Comparison of ENCODE assay signal across 9 mouse cellular contexts in the genomic region with DNA sequence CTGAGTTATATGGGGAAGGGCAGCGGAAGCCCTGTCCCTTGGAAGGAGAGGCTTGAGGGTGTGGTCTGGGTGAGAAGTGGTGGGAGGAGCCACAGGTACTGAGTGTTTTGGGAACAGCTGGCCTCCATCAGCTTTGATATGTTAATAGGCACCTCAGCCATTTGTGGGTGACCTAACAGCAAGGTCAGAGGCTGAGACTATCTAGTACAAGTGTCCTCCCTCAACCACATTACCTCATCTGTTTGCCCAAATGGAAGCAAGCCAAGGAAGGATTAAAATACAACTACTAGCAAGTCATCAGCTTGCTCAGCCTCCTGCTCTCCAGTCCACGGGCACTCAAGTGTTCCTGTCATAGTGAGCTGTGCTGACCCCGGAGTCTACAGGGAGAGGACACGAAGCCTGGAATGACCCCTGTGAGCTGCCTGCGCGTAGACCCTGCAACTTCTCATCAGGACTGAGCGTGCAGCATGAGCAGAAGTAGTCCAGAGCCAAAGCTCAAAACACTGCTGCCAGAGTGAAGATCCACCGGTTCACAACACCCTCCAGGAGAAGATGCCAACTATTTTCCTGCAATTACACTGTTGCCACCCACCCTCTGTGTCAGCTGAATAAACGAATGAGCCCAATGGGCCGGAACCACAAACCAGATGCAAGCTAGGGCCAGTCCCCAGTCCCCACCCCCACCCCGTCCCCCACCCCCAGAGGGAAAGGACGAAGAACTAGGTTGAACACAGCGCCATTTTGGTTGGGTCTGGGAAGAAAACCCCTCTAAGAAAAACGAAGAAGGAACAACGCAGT.
DNase-seq lines count a peak whose midpoint lies in the region; ATAC-seq and TF ChIP-seq lines count a peak whose summit lies in the region.
"Had no signal": no experiment of that assay in that cellular context is flagged by ENCODE, and none has a peak within 500 bp of the region (broad histone marks: within the 10 kb centered on the region; RNA-seq: fewer than 3 reads in every experiment).

No protein-coding gene starts in this region.

- H3K4me2 ChIP-seq in hindbrain, postnatal 0 days (ENCODE audit: low read depth, low read length), result no peak overlapping the region
- H3K4me2 ChIP-seq in lung, embryonic 16.5 days (ENCODE audit: low read depth, low read length), result no peak overlapping the region
- no peak overlapping the region for H3K4me2 ChIP-seq in forebrain, embryonic 14.5 days (ENCODE audit: low read length)
- H3K4me2 ChIP-seq in forebrain, embryonic 12.5 days, result no peak overlapping the region
- no peak overlapping the region for H3K4me2 ChIP-seq in midbrain, postnatal 0 days (ENCODE audit: low read depth, low read length, poor library complexity, severe bottlenecking)
- H3K4me2 ChIP-seq: limb, embryonic 15.5 days had no signal

- H3K9me3 ChIP-seq in hindbrain, postnatal 0 days (ENCODE audit: low read length), result no peaks in the 10 kb centered on the region
- H3K9me3 ChIP-seq in lung, embryonic 16.5 days (ENCODE audit: control insufficient read depth, low read length), result no peaks in the 10 kb centered on the region
- H3K9me3 ChIP-seq in forebrain, embryonic 14.5 days (replicated peaks; ENCODE audit: control insufficient read depth, low read length), result no peaks in the 10 kb centered on the region
- no peaks in the 10 kb centered on the region for H3K9me3 ChIP-seq in forebrain, embryonic 12.5 days
- no peaks in the 10 kb centered on the region for H3K9me3 ChIP-seq in midbrain, postnatal 0 days (ENCODE audit: low read length)
- H3K9me3 ChIP-seq: limb, embryonic 15.5 days had no signal

- WGBS in hindbrain, postnatal 0 days, result 61% methylated on average over 15 of the region's 15 CpGs
- 59% methylated on average over 15 of the region's 15 CpGs for WGBS in lung, embryonic 16.5 days
- 83% methylated on average over 15 of the region's 15 CpGs for WGBS in forebrain, embryonic 14.5 days
- WGBS in forebrain, embryonic 12.5 days, result 89% methylated on average over 15 of the region's 15 CpGs
- 87% methylated on average over 15 of the region's 15 CpGs for WGBS in midbrain, postnatal 0 days

- no peak overlapping the region for H3K27ac ChIP-seq in hindbrain, postnatal 0 days
- no peak overlapping the region for H3K27ac ChIP-seq in lung, embryonic 16.5 days (ENCODE audit: low read length)
- no peak overlapping the region for H3K27ac ChIP-seq in forebrain, embryonic 14.5 days (ENCODE audit: low read depth, low read length)
- H3K27ac ChIP-seq in forebrain, embryonic 12.5 days, result no peak overlapping the region
- H3K27ac ChIP-seq in midbrain, postnatal 0 days (ENCODE audit: low read depth, low read length), result no peak overlapping the region
- H3K27ac ChIP-seq: limb, embryonic 15.5 days had no signal

- H3K36me3 ChIP-seq in hindbrain, postnatal 0 days (ENCODE audit: insufficient read depth, low read length), result no peaks in the 10 kb centered on the region
- H3K36me3 ChIP-seq in lung, embryonic 16.5 days (ENCODE audit: control insufficient read depth, insufficient read depth, low read length), result no peaks in the 10 kb centered on the region
- no peaks in the 10 kb centered on the region for H3K36me3 ChIP-seq in forebrain, embryonic 14.5 days (ENCODE audit: control insufficient read depth, insufficient read depth, low read length)
- no peaks in the 10 kb centered on the region for H3K36me3 ChIP-seq in forebrain, embryonic 12.5 days (replicated peaks)
- H3K36me3 ChIP-seq in midbrain, postnatal 0 days (ENCODE audit: insufficient read depth, low read length), result no peaks in the 10 kb centered on the region
- H3K36me3 ChIP-seq: limb, embryonic 15.5 days had no signal

- H3K4me1 ChIP-seq in hindbrain, postnatal 0 days (ENCODE audit: insufficient read depth, low read length), result no peaks in the 10 kb centered on the region
- peaks cover 4% of the 10 kb centered on the region; the same call in 1 of the 2 replicates for H3K4me1 ChIP-seq in lung, embryonic 16.5 days (replicated peaks; ENCODE audit: control insufficient read depth, insufficient read depth, low read length)
- no peaks in the 10 kb centered on the region for H3K4me1 ChIP-seq in forebrain, embryonic 14.5 days (ENCODE audit: control insufficient read depth, insufficient read depth, low read length)
- peaks cover 7% of the 10 kb centered on the region; the same call in 1 of the 2 replicates for H3K4me1 ChIP-seq in forebrain, embryonic 12.5 days
- H3K4me1 ChIP-seq in midbrain, postnatal 0 days (ENCODE audit: insufficient read depth, low read length), result no peaks in the 10 kb centered on the region
- H3K4me1 ChIP-seq: limb, embryonic 15.5 days had no signal

- peak; percentile 54 for DNase-seq in gastrocnemius, adult 18-20 months (ENCODE audit: low spot score)
- DNase-seq in gastrocnemius, postnatal 4 days (ENCODE audit: low spot score in 2 of 2), result no peak
- peak; percentile 50 for DNase-seq in gastrocnemius, postnatal 25 days
- peak; percentile 19 for DNase-seq in hindbrain, postnatal 0 days (ENCODE audit: low spot score)
- no peak for DNase-seq in forebrain, embryonic 14.5 days (ENCODE audit: low spot score)
- no peak for DNase-seq in midbrain, postnatal 0 days (ENCODE audit: low spot score)

- no peak for TF ChIP-seq CTCF in hindbrain, postnatal 0 days (IDR thresholded peaks at IDR 0.05; ENCODE audit: low read depth)
- no peak for TF ChIP-seq CTCF in midbrain, postnatal 0 days (IDR thresholded peaks at IDR 0.05)

- no peak overlapping the region for H3K4me3 ChIP-seq in hindbrain, postnatal 0 days (ENCODE audit: low read length)
- no peak overlapping the region for H3K4me3 ChIP-seq in lung, embryonic 16.5 days (ENCODE audit: low read length)
- no peak overlapping the region for H3K4me3 ChIP-seq in forebrain, embryonic 14.5 days (ENCODE audit: low read depth, low read length)
- H3K4me3 ChIP-seq in forebrain, embryonic 12.5 days (replicated peaks), result no peak overlapping the region
- H3K4me3 ChIP-seq in midbrain, postnatal 0 days (ENCODE audit: low read depth, low read length), result no peak overlapping the region
- H3K4me3 ChIP-seq: limb, embryonic 15.5 days had no signal

- H3K27me3 ChIP-seq in hindbrain, postnatal 0 days (ENCODE audit: insufficient read depth, low read length), result no peaks in the 10 kb centered on the region
- H3K27me3 ChIP-seq in lung, embryonic 16.5 days (ENCODE audit: control insufficient read depth, insufficient read depth, low read depth, low read length), result no peaks in the 10 kb centered on the region
- H3K27me3 ChIP-seq in forebrain, embryonic 14.5 days (replicated peaks; ENCODE audit: control insufficient read depth, insufficient read depth, low read length), result no peaks in the 10 kb centered on the region
- H3K27me3 ChIP-seq in forebrain, embryonic 12.5 days, result no peaks in the 10 kb centered on the region
- H3K27me3 ChIP-seq in midbrain, postnatal 0 days (ENCODE audit: insufficient read depth, low read length), result no peaks in the 10 kb centered on the region
- H3K27me3 ChIP-seq: limb, embryonic 15.5 days had no signal

- 0 out of 2 replicates have a peak, but pooled peaks have one; percentile 38 for ATAC-seq in hindbrain, postnatal 0 days
- peak; percentile 68 for ATAC-seq in lung, embryonic 16.5 days (ENCODE audit: low read depth)
- ATAC-seq in forebrain, embryonic 14.5 days, result no peak
- no peak for ATAC-seq in forebrain, embryonic 12.5 days (ENCODE audit: low FRiP score)
- no peak for ATAC-seq in midbrain, postnatal 0 days (ENCODE audit: low FRiP score)

- H3K9ac ChIP-seq in hindbrain, postnatal 0 days (replicated peaks; ENCODE audit: low read length), result no peak overlapping the region
- H3K9ac ChIP-seq in lung, embryonic 16.5 days (ENCODE audit: low read length), result no peak overlapping the region
- H3K9ac ChIP-seq in forebrain, embryonic 14.5 days (ENCODE audit: low read length), result no peak overlapping the region
- H3K9ac ChIP-seq in forebrain, embryonic 12.5 days, result no peak overlapping the region
- H3K9ac ChIP-seq in midbrain, postnatal 0 days (replicated peaks; ENCODE audit: low read length, poor library complexity, severe bottlenecking), result no peak overlapping the region
- H3K9ac ChIP-seq: limb, embryonic 15.5 days had no signal

Comparison
In these comparisons a context has a peak if more than half of its experiments do, and no peak if none do; other contexts are left out.
1. DNase-seq: peak in gastrocnemius, adult 18-20 months (single experiment), gastrocnemius, postnatal 25 days (single experiment) and hindbrain, postnatal 0 days (single experiment); none in gastrocnemius, postnatal 4 days (0 of 2), forebrain, embryonic 14.5 days (single experiment) and midbrain, postnatal 0 days (single experiment).
2. ATAC-seq: peak in hindbrain, postnatal 0 days (single experiment) and lung, embryonic 16.5 days (single experiment); none in forebrain, embryonic 14.5 days (single experiment), forebrain, embryonic 12.5 days (single experiment) and midbrain, postnatal 0 days (single experiment).